Mouse (Mus musculus) G1E (cell line): ENCODE results near the gene Pip5k1b. TPM values are rescaled to one million over a fixed set of nuclear protein-coding genes. Genes with fewer than 3 reads are reported as not detected.
A peak's percentile ranks its signal among the peaks of the same experiment; 100 is the strongest.

Experiments
- ATAC-seq: 2 replicates; pipeline ENCODE4 v1.8.0; 2016; ENCODE audit warnings: mild to moderate bottlenecking; ENCODE audit not compliant: insufficient number of reproducible peaks, poor library complexity, low FRiP score, severe bottlenecking; ENCODE audit errors: extremely low read depth
- DNase-seq: peaks from one replicate; pipeline ENCODE4 v3.0.0; 2012; ENCODE audit warnings: low spot score
- H3K27me3 ChIP-seq: 2 replicates; pipeline ENCODE4 v1.6.1; 2012; ENCODE audit warnings: mild to moderate bottlenecking, low read length, inconsistent platforms; ENCODE audit not compliant: insufficient read depth
- H3K36me3 ChIP-seq: replicated peaks from 2 replicates; pipeline ENCODE3; 2012; ENCODE audit warnings: mild to moderate bottlenecking, inconsistent platforms
- H3K4me1 ChIP-seq: 2 replicates; pipeline ENCODE4 v1.6.1; 2012; ENCODE audit warnings: low read depth, low read length, inconsistent platforms, mixed read lengths; ENCODE audit not compliant: insufficient read depth
- H3K4me3 ChIP-seq: 2 replicates; pipeline ENCODE4 v1.5.1; 2012; ENCODE audit warnings: low read depth, mild to moderate bottlenecking, inconsistent platforms, low read length, moderate library complexity, mixed read lengths
- H3K9me3 ChIP-seq: replicated peaks from 2 replicates; pipeline ENCODE4 v1.6.1; 2012; ENCODE audit warnings: inconsistent platforms
- CTCF ChIP-seq: IDR thresholded peaks from 2 replicates; pipeline ENCODE4 v1.5.1; 2012; ENCODE audit warnings: low read depth, low read length, inconsistent platforms, mixed read lengths
- GATA1 ChIP-seq: IDR thresholded peaks from 2 replicates; pipeline ENCODE4 v1.6.1; 2012; ENCODE audit warnings: borderline replicate concordance, low read length, inconsistent platforms, mixed read lengths
- GATA2 ChIP-seq: IDR thresholded peaks from 2 replicates; pipeline ENCODE4 v1.6.1; 2012; ENCODE audit warnings: low read depth, low read length, inconsistent platforms, borderline replicate concordance
- POLR2AphosphoS5 ChIP-seq: IDR thresholded peaks from 2 replicates; pipeline ENCODE4 v1.6.1; 2012; ENCODE audit warnings: low read depth, low read length, inconsistent platforms; ENCODE audit not compliant: insufficient replicate concordance
- TAL1 ChIP-seq: conservative IDR thresholded peaks from 2 replicates; pipeline ENCODE4 v1.6.1; 2012; ENCODE audit warnings: low read depth, low read length, inconsistent platforms, mixed read lengths
- polyA plus RNA-seq: library from polyadenylated mRNA; stranded (reverse); fragments of >175 nt; gene quantifications from 2 replicates; pipeline ENCODE4 v1.2.3, GENCODE M21; 2012
- total RNA-seq, 2 experiments: library from RNA; stranded (forward) in 1 of 2; stranded (reverse) in 1 of 2; fragments of 200-1000 nt in 1 of 2; fragments of >200 nt in 1 of 2; fragmentation: Nextera tagmentation in 1 of 2; gene quantifications; 2 replicates each; pipeline ENCODE4 v1.2.3; 2014 to 2017

The Pip5k1b gene
- total and polyA plus RNA-seq, 3 experiments, result 12.7 to 66.4 (median 23.6) TPM

- Histone ChIP-seq H3K27me3 (peaks cover 28% of the 10 kb centered on the region), H3K36me3 (no peaks in the 10 kb centered on the region), H3K4me1 (peaks cover 6% of the 10 kb centered on the region), H3K9me3 (no peaks in the 10 kb centered on the region), H3K4me3 (no peak overlapping the region; the same call in 1 of the 2 replicates)
- ATAC-seq (no peak), DNase-seq (no peak)
- TF ChIP-seq TAL1 (no peak), CTCF (no peak), GATA2 (no peak), POLR2AphosphoS5 (no peak), GATA1 (no peak)
Observed at GRCm38 (mm10) chr19:24571756-24572181, 16.1 kb upstream of the Pip5k1b start.

- Histone ChIP-seq H3K27me3 (peaks cover 24% of the 10 kb centered on the region), H3K4me3 (no peak overlapping the region), H3K9me3 (no peaks in the 10 kb centered on the region), H3K36me3 (no peaks in the 10 kb centered on the region), H3K4me1 (peaks cover 6% of the 10 kb centered on the region)
- DNase-seq (no peak), ATAC-seq (no peak)
- no peak for TF ChIP-seq GATA1
- no peak for TF ChIP-seq GATA2
- TF ChIP-seq CTCF, result no peak
- TF ChIP-seq TAL1, result no peak
- no peak for TF ChIP-seq POLR2AphosphoS5
Observed at GRCm38 (mm10) chr19:24570969-24571368, 15.3 kb upstream of the Pip5k1b start.

GRCm38 (mm10) chr19:24557456-24557855, 1.8 kb upstream of the Pip5k1b start:
- Histone ChIP-seq H3K27me3 (no peaks in the 10 kb centered on the region), H3K36me3 (peaks cover 9% of the 10 kb centered on the region), H3K4me1 (peaks cover 47% of the 10 kb centered on the region), H3K4me3 (peak overlapping the region; percentile 99; the same call in 1 of the 2 replicates), H3K9me3 (peaks cover 4% of the 10 kb centered on the region; the same call in 1 of the 2 replicates)
- TF ChIP-seq CTCF (no peak), POLR2AphosphoS5 (no peak), GATA1 (no peak), GATA2 (no peak), TAL1 (no peak)
- ATAC-seq (no peak), DNase-seq (no peak)

GRCm38 (mm10) chr19:24556585-24556966, 904 bp upstream of the Pip5k1b start:
- H3K9me3 ChIP-seq, result peaks cover 4% of the 10 kb centered on the region; the same call in 1 of the 2 replicates
- TF ChIP-seq TAL1 (no peak), CTCF (no peak), GATA2 (no peak), GATA1 (no peak), POLR2AphosphoS5 (no peak)
- H3K4me3 ChIP-seq, result peak overlapping the region; percentile 99
- DNase-seq (no peak), ATAC-seq (no peak)
- H3K4me1 ChIP-seq, result peaks cover 52% of the 10 kb centered on the region
- no peaks in the 10 kb centered on the region for H3K27me3 ChIP-seq
- H3K36me3 ChIP-seq, result peaks cover 9% of the 10 kb centered on the region

- Histone ChIP-seq H3K9me3 (peaks cover 4% of the 10 kb centered on the region; the same call in 1 of the 2 replicates), H3K4me3 (peak overlapping the region; percentile 99), H3K36me3 (peaks cover 9% of the 10 kb centered on the region), H3K4me1 (peaks cover 56% of the 10 kb centered on the region), H3K27me3 (no peaks in the 10 kb centered on the region)
- TF ChIP-seq GATA1, result no peak
- TF ChIP-seq CTCF, result no peak
- no peak for TF ChIP-seq TAL1
- TF ChIP-seq POLR2AphosphoS5, result no peak
- no peak for TF ChIP-seq GATA2
- ATAC-seq (peak; percentile 22; the same call in 1 of the 2 replicates), DNase-seq (peak; percentile 69)
Observed at GRCm38 (mm10) chr19:24555904-24556584, 372 bp upstream of the Pip5k1b start.

- Histone ChIP-seq H3K27me3 (no peaks in the 10 kb centered on the region), H3K4me1 (peaks cover 58% of the 10 kb centered on the region), H3K4me3 (peak overlapping the region; percentile 99), H3K9me3 (no peaks in the 10 kb centered on the region), H3K36me3 (peaks cover 13% of the 10 kb centered on the region)
- peak; percentile 61 for DNase-seq
- TF ChIP-seq GATA2, result no peak
- TF ChIP-seq POLR2AphosphoS5, result no peak
- no peak for TF ChIP-seq GATA1
- TF ChIP-seq CTCF, result no peak
- no peak for TF ChIP-seq TAL1
- ATAC-seq, result peak; percentile 74
Observed at GRCm38 (mm10) chr19:24554911-24555465, 684 bp downstream of the Pip5k1b start.
